Mouse (Mus musculus): Measurements from ENCODE around the gene Tmem231. TPM values are rescaled to one million over a fixed set of nuclear protein-coding genes. Genes with fewer than 3 reads are reported as not detected.

Gene Tmem231
- polyA plus RNA-seq, 1 experiment from 2014 or later = 5.0 TPM

GRCm38 (mm10) chr8:111957231-111957630 lies 23.6 kb upstream of the Tmem231 start:
- Histone ChIP-seq H3K27me3 (ENCODE audit: control insufficient read depth, insufficient read depth, low read length) (no peaks in the 10 kb centered on the region), H3K36me3 (ENCODE audit: control insufficient read depth, insufficient read depth, low read length) (peaks cover 24% of the 10 kb centered on the region), H3K9me3 (replicated peaks; ENCODE audit: control insufficient read depth, low read length) (no peaks in the 10 kb centered on the region), H3K4me3 (ENCODE audit: low read depth, low read length) (no peak overlapping the region), H3K4me1 (ENCODE audit: control insufficient read depth, insufficient read depth, low read length) (peaks cover 3% of the 10 kb centered on the region; the same call in 1 of the 2 replicates), H3K9ac (ENCODE audit: low read depth, low read length) (no peak overlapping the region), H3K4me2 (no peak overlapping the region), H3K27ac (ENCODE audit: low read depth, low read length) (no peak overlapping the region)
- no peak for ATAC-seq (replicated peaks; ENCODE audit: insufficient number of reproducible peaks, low FRiP score, low TSS enrichment)
- WGBS (ENCODE audit: insufficient replicate concordance) = 89% methylated on average over 2 of the region's 2 CpGs

- ATAC-seq (replicated peaks; ENCODE audit: insufficient number of reproducible peaks, low FRiP score, low TSS enrichment) = no peak
- Histone ChIP-seq H3K27me3 (ENCODE audit: control insufficient read depth, insufficient read depth, low read length) (no peaks in the 10 kb centered on the region), H3K36me3 (ENCODE audit: control insufficient read depth, insufficient read depth, low read length) (peaks cover 24% of the 10 kb centered on the region), H3K4me2 (no peak overlapping the region), H3K4me1 (ENCODE audit: control insufficient read depth, insufficient read depth, low read length) (no peaks in the 10 kb centered on the region), H3K27ac (ENCODE audit: low read depth, low read length) (no peak overlapping the region), H3K9ac (ENCODE audit: low read depth, low read length) (no peak overlapping the region), H3K9me3 (replicated peaks; ENCODE audit: control insufficient read depth, low read length) (no peaks in the 10 kb centered on the region), H3K4me3 (ENCODE audit: low read depth, low read length) (no peak overlapping the region)
- WGBS (ENCODE audit: insufficient replicate concordance) = 93% methylated on average over 5 of the region's 5 CpGs
These were observed 22.2 kb upstream of the Tmem231 start for GRCm38 (mm10) chr8:111955879-111956278.

GRCm38 (mm10) chr8:111954844-111955594 lies 21.3 kb upstream of the Tmem231 start:
- no peak overlapping the region for H3K9ac ChIP-seq (ENCODE audit: low read depth, low read length)
- H3K27ac ChIP-seq (ENCODE audit: low read depth, low read length) = no peak overlapping the region
- peaks cover 24% of the 10 kb centered on the region for H3K36me3 ChIP-seq (ENCODE audit: control insufficient read depth, insufficient read depth, low read length)
- no peaks in the 10 kb centered on the region for H3K9me3 ChIP-seq (replicated peaks; ENCODE audit: control insufficient read depth, low read length)
- WGBS (ENCODE audit: insufficient replicate concordance) = 94% methylated on average over 4 of the region's 4 CpGs
- no peak overlapping the region for H3K4me3 ChIP-seq (ENCODE audit: low read depth, low read length)
- H3K4me1 ChIP-seq (ENCODE audit: control insufficient read depth, insufficient read depth, low read length) = no peaks in the 10 kb centered on the region
- no peak overlapping the region for H3K4me2 ChIP-seq
- H3K27me3 ChIP-seq (ENCODE audit: control insufficient read depth, insufficient read depth, low read length) = no peaks in the 10 kb centered on the region
- ATAC-seq (replicated peaks; ENCODE audit: insufficient number of reproducible peaks, low FRiP score, low TSS enrichment) = no peak

GRCm38 (mm10) chr8:111951936-111952335 lies 18.3 kb upstream of the Tmem231 start:
- Histone ChIP-seq H3K36me3 (ENCODE audit: control insufficient read depth, insufficient read depth, low read length) (peaks cover 23% of the 10 kb centered on the region), H3K9ac (ENCODE audit: low read depth, low read length) (no peak overlapping the region), H3K27ac (ENCODE audit: low read depth, low read length) (no peak overlapping the region), H3K4me2 (no peak overlapping the region), H3K27me3 (ENCODE audit: control insufficient read depth, insufficient read depth, low read length) (no peaks in the 10 kb centered on the region), H3K4me3 (ENCODE audit: low read depth, low read length) (no peak overlapping the region), H3K4me1 (ENCODE audit: control insufficient read depth, insufficient read depth, low read length) (no peaks in the 10 kb centered on the region), H3K9me3 (replicated peaks; ENCODE audit: control insufficient read depth, low read length) (no peaks in the 10 kb centered on the region)
- no peak for ATAC-seq (replicated peaks; ENCODE audit: insufficient number of reproducible peaks, low FRiP score, low TSS enrichment)
- 95% methylated on average over 5 of the region's 5 CpGs for WGBS (ENCODE audit: insufficient replicate concordance)

GRCm38 (mm10) chr8:111951317-111951716 lies 17.6 kb upstream of the Tmem231 start:
- Histone ChIP-seq H3K4me3 (ENCODE audit: low read depth, low read length) (no peak overlapping the region), H3K4me1 (ENCODE audit: control insufficient read depth, insufficient read depth, low read length) (no peaks in the 10 kb centered on the region), H3K4me2 (no peak overlapping the region), H3K9ac (ENCODE audit: low read depth, low read length) (no peak overlapping the region), H3K27ac (ENCODE audit: low read depth, low read length) (no peak overlapping the region), H3K9me3 (replicated peaks; ENCODE audit: control insufficient read depth, low read length) (no peaks in the 10 kb centered on the region), H3K36me3 (ENCODE audit: control insufficient read depth, insufficient read depth, low read length) (peaks cover 20% of the 10 kb centered on the region), H3K27me3 (ENCODE audit: control insufficient read depth, insufficient read depth, low read length) (no peaks in the 10 kb centered on the region)
- no peak for ATAC-seq (replicated peaks; ENCODE audit: insufficient number of reproducible peaks, low FRiP score, low TSS enrichment)
- WGBS (ENCODE audit: insufficient replicate concordance) = 91% methylated on average over 7 of the region's 7 CpGs

GRCm38 (mm10) chr8:111950846-111951245 lies 17.2 kb upstream of the Tmem231 start:
- H3K9ac ChIP-seq (ENCODE audit: low read depth, low read length) = no peak overlapping the region
- 82% methylated on average over 3 of the region's 3 CpGs for WGBS (ENCODE audit: insufficient replicate concordance)
- H3K9me3 ChIP-seq (replicated peaks; ENCODE audit: control insufficient read depth, low read length) = no peaks in the 10 kb centered on the region
- H3K27ac ChIP-seq (ENCODE audit: low read depth, low read length) = no peak overlapping the region
- peaks cover 19% of the 10 kb centered on the region for H3K36me3 ChIP-seq (ENCODE audit: control insufficient read depth, insufficient read depth, low read length)
- no peaks in the 10 kb centered on the region for H3K4me1 ChIP-seq (ENCODE audit: control insufficient read depth, insufficient read depth, low read length)
- ATAC-seq (replicated peaks; ENCODE audit: insufficient number of reproducible peaks, low FRiP score, low TSS enrichment) = no peak
- H3K4me2 ChIP-seq = no peak overlapping the region
- H3K4me3 ChIP-seq (ENCODE audit: low read depth, low read length) = no peak overlapping the region
- no peaks in the 10 kb centered on the region for H3K27me3 ChIP-seq (ENCODE audit: control insufficient read depth, insufficient read depth, low read length)

GRCm38 (mm10) chr8:111947954-111948353 lies 14.3 kb upstream of the Tmem231 start:
- Histone ChIP-seq H3K36me3 (ENCODE audit: control insufficient read depth, insufficient read depth, low read length) (peaks cover 10% of the 10 kb centered on the region), H3K4me1 (ENCODE audit: control insufficient read depth, insufficient read depth, low read length) (no peaks in the 10 kb centered on the region), H3K4me3 (ENCODE audit: low read depth, low read length) (no peak overlapping the region)

GRCm38 (mm10) chr8:111947144-111947543 lies 13.5 kb upstream of the Tmem231 start:
- Histone ChIP-seq H3K9ac (ENCODE audit: low read depth, low read length) (no peak overlapping the region), H3K36me3 (ENCODE audit: control insufficient read depth, insufficient read depth, low read length) (peaks cover 10% of the 10 kb centered on the region), H3K27me3 (ENCODE audit: control insufficient read depth, insufficient read depth, low read length) (no peaks in the 10 kb centered on the region), H3K27ac (ENCODE audit: low read depth, low read length) (no peak overlapping the region), H3K4me1 (ENCODE audit: control insufficient read depth, insufficient read depth, low read length) (no peaks in the 10 kb centered on the region), H3K4me3 (ENCODE audit: low read depth, low read length) (no peak overlapping the region), H3K4me2 (no peak overlapping the region), H3K9me3 (replicated peaks; ENCODE audit: control insufficient read depth, low read length) (no peaks in the 10 kb centered on the region)
- ATAC-seq (replicated peaks; ENCODE audit: insufficient number of reproducible peaks, low FRiP score, low TSS enrichment) = no peak
- 85% methylated on average over 2 of the region's 2 CpGs for WGBS (ENCODE audit: insufficient replicate concordance)

More at GRCm38 (mm10) chr8:111947954-111948353, 14.3 kb upstream of the Tmem231 start:
- 90% methylated on average over 8 of the region's 8 CpGs for WGBS (ENCODE audit: insufficient replicate concordance)
- Histone ChIP-seq H3K4me2 (no peak overlapping the region), H3K27ac (ENCODE audit: low read depth, low read length) (no peak overlapping the region), H3K27me3 (ENCODE audit: control insufficient read depth, insufficient read depth, low read length) (no peaks in the 10 kb centered on the region), H3K9me3 (replicated peaks; ENCODE audit: control insufficient read depth, low read length) (no peaks in the 10 kb centered on the region), H3K9ac (ENCODE audit: low read depth, low read length) (no peak overlapping the region)
- no peak for ATAC-seq (replicated peaks; ENCODE audit: insufficient number of reproducible peaks, low FRiP score, low TSS enrichment)

- WGBS (ENCODE audit: insufficient replicate concordance) = 92% methylated on average over 2 of the region's 2 CpGs
- Histone ChIP-seq H3K36me3 (ENCODE audit: control insufficient read depth, insufficient read depth, low read length) (peaks cover 7% of the 10 kb centered on the region; the same call in 1 of the 2 replicates), H3K9me3 (replicated peaks; ENCODE audit: control insufficient read depth, low read length) (no peaks in the 10 kb centered on the region)
These were observed 9.9 kb upstream of the Tmem231 start for GRCm38 (mm10) chr8:111943544-111943943.

More at GRCm38 (mm10) chr8:111943544-111943943, 9.9 kb upstream of the Tmem231 start:
- Histone ChIP-seq H3K4me2 (no peak overlapping the region), H3K4me1 (ENCODE audit: control insufficient read depth, insufficient read depth, low read length) (peaks cover 8% of the 10 kb centered on the region), H3K27ac (ENCODE audit: low read depth, low read length) (no peak overlapping the region), H3K4me3 (ENCODE audit: low read depth, low read length) (no peak overlapping the region), H3K9ac (ENCODE audit: low read depth, low read length) (no peak overlapping the region), H3K27me3 (ENCODE audit: control insufficient read depth, insufficient read depth, low read length) (no peaks in the 10 kb centered on the region)
- ATAC-seq (replicated peaks; ENCODE audit: insufficient number of reproducible peaks, low FRiP score, low TSS enrichment) = no peak
